Mouse (Mus musculus): ENCODE measurements around the gene Nt5c3b. TPM values are rescaled to one million over a fixed set of nuclear protein-coding genes. Genes with fewer than 3 reads are reported as not detected.

Nt5c3b gene
- 119 and 121 TPM in 2 replicates for polyA plus RNA-seq (2015; fragmentation: Nextera tagmentation; extraction: Ambion mirVana)

DNA sequence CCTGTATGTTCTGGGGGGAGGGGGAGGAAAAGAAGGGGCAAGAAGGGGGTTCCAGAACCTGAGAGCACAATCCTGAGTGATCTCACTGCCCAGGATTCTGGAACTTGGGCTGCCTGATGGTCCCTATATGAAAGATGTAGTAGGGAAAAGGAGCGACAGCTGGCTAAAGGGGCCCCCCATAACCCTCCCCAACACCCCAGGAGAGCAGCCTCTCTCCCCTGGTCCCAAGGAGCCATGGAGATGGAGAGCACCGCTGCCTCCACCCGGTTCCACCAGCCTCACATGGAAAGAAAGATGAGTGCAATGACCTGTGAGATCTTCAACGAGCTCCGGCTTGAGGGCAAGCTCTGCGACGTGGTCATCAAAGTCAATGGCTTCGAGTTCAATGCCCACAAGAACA lies at the start of gene Nt5c3b, which contains the start of gene Klhl10:
Gene Nt5c3b (minus strand): TSS at position 12 of the 400 bp plus-strand sequence.
Gene Klhl10 (plus strand): TSS at position 121 of the 400 bp plus-strand sequence.
- H3K9me3 ChIP-seq (replicated peaks): no peaks in the 10 kb centered on the region
- H3K27ac ChIP-seq: peak within 1 kb of the TSS; percentile 52
- H3K27me3 ChIP-seq: no peaks in the 10 kb centered on the region
- peak within 1 kb of the TSS; percentile 89 for H3K9ac ChIP-seq
- WGBS: 55% methylated on average over 8 of the region's 8 CpGs
- no peak for ATAC-seq (replicated peaks; ENCODE audit: low FRiP score)
- peaks cover 29% of the 10 kb centered on the region for H3K36me3 ChIP-seq
- peak within 1 kb of the TSS; percentile 88 for H3K4me3 ChIP-seq (replicated peaks)
- H3K4me2 ChIP-seq: peak within 1 kb of the TSS; percentile 84
- H3K4me1 ChIP-seq: peaks cover 37% of the 10 kb centered on the region

DNA sequence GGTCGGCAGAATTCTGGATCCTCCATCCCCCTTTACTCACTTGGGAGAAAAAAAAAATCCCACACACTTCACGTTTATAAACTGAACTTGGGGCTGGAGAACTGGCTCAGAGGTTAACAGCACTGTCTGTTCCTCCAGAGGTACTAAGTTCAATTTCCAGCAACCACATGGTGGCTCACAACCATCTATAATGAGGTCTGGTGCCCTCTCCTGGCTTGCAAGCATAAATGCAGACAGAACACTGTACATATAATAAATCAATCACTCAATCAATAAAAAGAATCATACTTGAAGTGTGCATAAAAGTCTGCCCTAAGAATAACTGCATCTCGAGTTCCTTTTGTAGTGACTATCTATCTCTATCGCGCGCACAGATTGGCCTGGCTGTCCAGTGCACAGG lies 49.3 kb upstream of the Nt5c3b start:
- no peak overlapping the region for H3K4me2 ChIP-seq
- peaks cover 96% of the 10 kb centered on the region for H3K36me3 ChIP-seq
- H3K4me1 ChIP-seq: no peaks in the 10 kb centered on the region
- no peak overlapping the region for H3K9ac ChIP-seq
- WGBS: 92% methylated on average over 6 of the region's 6 CpGs
- ATAC-seq (replicated peaks; ENCODE audit: low FRiP score): no peak
- no peak overlapping the region for H3K27ac ChIP-seq
- no peaks in the 10 kb centered on the region for H3K9me3 ChIP-seq (replicated peaks)
- no peak overlapping the region for H3K4me3 ChIP-seq (replicated peaks)
- no peaks in the 10 kb centered on the region for H3K27me3 ChIP-seq

DNA sequence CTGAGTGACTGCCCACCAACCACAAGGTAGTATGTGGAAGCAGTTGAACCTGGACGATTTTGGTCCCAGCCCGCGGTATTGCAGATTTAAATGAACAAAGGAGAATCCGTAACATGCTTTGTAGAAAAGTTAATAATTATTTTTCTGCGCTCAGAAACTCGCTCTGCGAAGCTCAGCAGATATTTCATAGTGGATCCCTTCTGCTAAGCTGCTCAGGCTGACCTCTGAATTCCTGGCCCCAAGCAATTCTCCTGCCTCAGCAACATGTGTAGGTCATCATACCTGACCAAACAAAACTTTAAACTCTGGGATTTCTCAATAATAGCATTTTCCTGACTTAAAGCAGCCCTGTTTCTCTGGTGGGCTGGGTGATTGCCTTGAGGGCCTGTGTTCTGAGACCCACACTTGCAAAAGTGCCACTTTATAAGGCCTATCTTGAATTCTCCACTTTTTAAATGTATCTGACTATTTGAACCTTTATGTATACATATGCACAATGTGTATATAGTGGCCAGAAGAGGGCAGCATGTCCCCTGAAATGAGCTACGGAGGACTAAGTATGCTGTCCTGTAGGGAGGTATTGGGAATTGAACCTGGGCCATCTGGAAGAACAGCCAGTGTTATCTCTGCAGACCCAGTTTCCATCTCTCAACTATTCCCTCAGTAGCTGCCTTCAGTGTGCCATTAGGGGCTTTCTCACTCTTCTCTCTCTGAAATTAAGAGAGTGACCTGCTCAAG lies 44.4 kb upstream of the Nt5c3b start:
- no peak overlapping the region for H3K4me2 ChIP-seq
- H3K9ac ChIP-seq: no peak overlapping the region
- no peak for ATAC-seq (replicated peaks; ENCODE audit: low FRiP score)
- no peaks in the 10 kb centered on the region for H3K9me3 ChIP-seq (replicated peaks)
- peaks cover 98% of the 10 kb centered on the region for H3K36me3 ChIP-seq
- no peaks in the 10 kb centered on the region for H3K4me1 ChIP-seq
- H3K27ac ChIP-seq: no peak overlapping the region
- WGBS: 82% methylated on average over 8 of the region's 8 CpGs
- H3K27me3 ChIP-seq: no peaks in the 10 kb centered on the region
- H3K4me3 ChIP-seq (replicated peaks): no peak overlapping the region

DNA sequence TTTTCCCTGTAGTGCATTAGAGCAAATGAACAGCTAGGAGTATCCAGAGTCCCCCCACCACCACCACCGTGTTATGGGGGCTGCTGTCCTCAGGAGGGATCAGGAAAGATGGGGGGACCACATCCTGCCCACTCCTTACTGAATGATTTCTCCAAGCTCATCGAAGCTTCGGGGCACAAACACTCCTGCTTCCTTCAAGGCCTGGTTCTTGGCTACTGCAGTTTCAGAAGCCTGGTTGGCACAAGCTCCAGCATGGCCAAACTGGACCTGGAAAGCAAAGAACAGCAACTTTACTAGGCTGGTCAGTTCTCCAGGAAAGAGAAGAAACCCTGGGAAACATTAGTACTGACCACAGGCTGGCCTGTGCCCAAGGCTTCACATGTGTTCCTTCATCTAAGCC lies 42.9 kb upstream of the Nt5c3b start:
- no peaks in the 10 kb centered on the region for H3K9me3 ChIP-seq (replicated peaks)
- 97% methylated on average over 3 of the region's 3 CpGs for WGBS
- no peak for ATAC-seq (replicated peaks; ENCODE audit: low FRiP score)
- peaks cover 98% of the 10 kb centered on the region for H3K36me3 ChIP-seq
- no peak overlapping the region for H3K27ac ChIP-seq
- no peak overlapping the region for H3K4me3 ChIP-seq (replicated peaks)
- no peak overlapping the region for H3K9ac ChIP-seq
- H3K4me1 ChIP-seq: no peaks in the 10 kb centered on the region
- no peaks in the 10 kb centered on the region for H3K27me3 ChIP-seq
- H3K4me2 ChIP-seq: no peak overlapping the region

DNA sequence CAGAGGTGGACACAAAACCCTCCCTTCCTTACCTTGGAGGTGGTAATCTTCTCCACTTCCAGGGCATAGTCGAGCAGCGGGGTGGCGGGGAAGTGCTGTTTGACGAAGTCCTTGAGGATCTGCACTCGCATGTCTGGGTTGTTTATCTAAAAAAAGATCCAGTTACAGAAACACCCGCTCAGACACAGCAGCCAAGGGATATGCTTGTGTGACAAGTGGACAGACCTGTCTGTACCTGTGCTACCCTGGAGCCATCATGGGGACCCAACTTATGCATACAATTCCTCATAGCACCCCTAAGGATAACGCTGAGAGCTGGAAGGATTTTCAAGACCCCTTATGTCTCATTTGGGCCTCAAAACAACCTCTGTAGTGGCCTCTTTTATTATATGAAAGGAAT lies 37.5 kb upstream of the Nt5c3b start:
- H3K4me3 ChIP-seq (replicated peaks): no peak overlapping the region
- no peaks in the 10 kb centered on the region for H3K4me1 ChIP-seq
- H3K9ac ChIP-seq: no peak overlapping the region
- H3K27ac ChIP-seq: no peak overlapping the region
- H3K27me3 ChIP-seq: no peaks in the 10 kb centered on the region
- H3K4me2 ChIP-seq: no peak overlapping the region
- H3K36me3 ChIP-seq: peaks cover 83% of the 10 kb centered on the region
- H3K9me3 ChIP-seq (replicated peaks): no peaks in the 10 kb centered on the region
- 67% methylated on average over 7 of the region's 7 CpGs for WGBS
- ATAC-seq (replicated peaks; ENCODE audit: low FRiP score): no peak

DNA sequence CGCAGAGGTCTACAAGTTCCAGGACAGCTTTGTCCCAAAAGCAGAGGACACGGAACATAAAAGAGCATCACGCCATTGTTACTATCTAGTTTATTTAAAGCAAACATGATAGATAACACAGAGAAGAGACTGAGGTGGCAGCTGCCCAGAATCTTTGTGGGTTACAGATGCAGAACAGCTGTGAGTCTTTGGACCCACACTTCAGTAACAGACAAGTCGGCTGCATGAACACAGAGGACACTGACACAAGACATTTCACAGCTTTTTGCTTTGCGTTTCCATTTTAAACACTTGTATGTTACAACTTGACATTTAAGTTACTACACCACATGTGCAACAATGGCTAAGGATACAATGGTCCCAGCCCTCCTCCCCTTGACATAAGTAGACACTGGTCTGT lies 34.7 kb upstream of the Nt5c3b start:
- Histone ChIP-seq H3K9ac (no peak overlapping the region), H3K27ac (no peak overlapping the region), H3K4me2 (no peak overlapping the region), H3K9me3 (replicated peaks) (no peaks in the 10 kb centered on the region), H3K4me3 (replicated peaks) (no peak overlapping the region), H3K27me3 (no peaks in the 10 kb centered on the region), H3K4me1 (peaks cover 8% of the 10 kb centered on the region), H3K36me3 (peaks cover 54% of the 10 kb centered on the region)
- WGBS: 92% methylated on average over 5 of the region's 5 CpGs
- no peak for ATAC-seq (replicated peaks; ENCODE audit: low FRiP score)

DNA sequence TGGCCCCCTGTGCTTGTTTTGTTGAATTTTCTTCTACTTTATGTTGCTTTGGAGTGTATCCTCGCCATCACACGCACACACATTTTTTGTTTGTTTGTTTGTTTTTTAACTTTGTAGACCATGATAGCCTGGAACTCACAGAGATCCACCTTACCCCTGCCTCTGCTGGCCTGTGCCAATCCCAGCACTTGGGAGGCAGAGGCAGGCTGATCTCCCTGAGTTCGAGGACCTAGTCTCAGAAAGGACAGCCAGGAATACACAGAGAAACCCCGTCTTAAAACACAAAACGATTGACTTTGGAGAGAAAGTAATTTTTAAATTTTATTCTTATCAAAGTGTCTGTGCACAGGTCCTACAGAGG lies 31.3 kb upstream of the Nt5c3b start:
- Histone ChIP-seq H3K27me3 (no peaks in the 10 kb centered on the region), H3K9ac (no peak overlapping the region), H3K4me1 (peaks cover 24% of the 10 kb centered on the region), H3K9me3 (replicated peaks) (no peaks in the 10 kb centered on the region), H3K27ac (peak overlapping the region; percentile 82), H3K4me3 (replicated peaks) (peak overlapping the region; percentile 98), H3K4me2 (peak overlapping the region; percentile 94), H3K36me3 (peaks cover 30% of the 10 kb centered on the region)
- 36% methylated on average over 5 of the region's 5 CpGs for WGBS
- ATAC-seq (replicated peaks; ENCODE audit: low FRiP score): peak; percentile 44; the same call in 1 of the 2 replicates

DNA sequence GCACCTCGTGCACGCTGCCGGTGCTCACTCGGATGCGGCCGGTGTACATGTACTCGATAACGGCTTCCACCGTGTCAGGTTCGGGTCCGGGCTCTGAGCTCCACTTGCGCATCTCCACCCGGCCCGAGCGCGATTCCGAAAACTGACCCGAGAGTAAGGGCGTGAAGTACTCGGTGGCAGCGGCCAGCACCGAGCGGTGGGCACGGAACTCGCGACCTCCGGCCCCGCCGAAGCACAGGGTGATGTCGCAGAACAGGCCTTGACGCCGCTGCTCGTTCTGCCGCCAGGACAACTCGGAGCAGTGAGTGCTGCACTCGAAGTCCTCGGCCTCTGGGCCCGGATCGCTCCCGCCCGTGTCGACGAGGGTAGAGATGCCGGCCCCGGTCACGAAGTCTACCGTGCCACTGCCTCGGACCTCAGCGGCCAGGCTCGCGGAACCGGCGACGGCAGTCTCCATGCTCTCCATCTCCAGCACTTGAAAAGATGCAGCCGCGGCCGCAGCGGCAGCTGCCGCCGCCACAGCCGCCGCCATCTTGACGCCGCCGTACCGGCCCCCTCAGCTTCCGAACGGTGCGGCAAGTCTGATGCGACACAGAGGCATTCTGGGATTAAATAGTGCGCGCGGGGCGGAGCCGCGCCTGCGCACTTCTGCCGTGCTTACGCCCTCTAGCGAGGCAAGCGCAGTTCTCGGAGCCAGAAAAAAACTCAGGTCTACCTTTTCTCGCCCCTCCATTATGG lies 30.8 kb upstream of the Nt5c3b start, which contains the start of gene Klhl11:
Gene Klhl11 (minus strand): TSS at position 545 of the 738 bp plus-strand sequence.
- Histone ChIP-seq H3K9ac (peak within 1 kb of the TSS; percentile 94), H3K4me2 (peak within 1 kb of the TSS; percentile 94), H3K4me1 (peaks cover 24% of the 10 kb centered on the region), H3K4me3 (replicated peaks) (peak within 1 kb of the TSS; percentile 98), H3K9me3 (replicated peaks) (no peaks in the 10 kb centered on the region), H3K36me3 (peaks cover 31% of the 10 kb centered on the region), H3K27me3 (no peaks in the 10 kb centered on the region), H3K27ac (peak within 1 kb of the TSS; percentile 82)
- WGBS: under 1% methylated on average over 83 of the region's 83 CpGs
- ATAC-seq (replicated peaks; ENCODE audit: low FRiP score): peak; percentile 93

DNA sequence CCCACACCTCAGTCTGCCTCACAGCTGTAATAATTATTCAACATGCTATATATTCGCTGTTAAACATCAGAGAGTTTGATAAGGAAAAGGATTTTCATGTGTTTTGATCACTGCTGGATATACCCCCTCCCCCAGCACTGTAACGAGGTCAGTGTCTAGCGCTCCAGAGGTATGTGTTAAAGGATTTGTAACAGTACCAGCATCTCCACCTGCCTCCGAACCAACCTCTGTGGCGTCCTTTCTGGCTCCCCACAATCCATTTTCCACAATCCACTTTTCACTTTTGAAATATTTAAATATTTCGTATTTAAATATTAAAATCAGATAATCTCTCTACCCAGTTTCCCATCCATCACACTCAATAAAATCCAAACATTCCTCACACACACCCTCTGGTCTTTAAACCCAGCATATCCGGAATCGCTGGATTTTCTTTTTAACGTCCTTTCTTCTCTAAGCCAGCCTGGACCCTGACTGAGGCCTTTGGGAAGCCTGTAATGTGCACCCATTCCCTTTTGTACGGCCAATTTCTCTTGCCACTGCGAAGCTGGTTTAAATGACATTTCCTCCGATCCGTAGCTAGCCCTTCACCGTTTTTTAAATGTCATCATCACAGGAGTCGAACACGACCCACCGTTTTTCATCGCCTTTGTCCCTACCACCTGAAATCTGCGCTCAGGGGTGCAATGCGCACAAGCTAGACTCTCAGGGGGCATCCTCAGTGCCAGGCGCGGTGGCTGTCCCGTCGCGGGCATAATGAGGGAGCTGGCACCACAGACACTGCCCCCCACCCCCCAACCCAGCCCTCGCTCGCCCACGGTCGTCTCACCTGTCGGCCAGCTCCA lies 30.0 kb upstream of the Nt5c3b start:
- H3K27me3 ChIP-seq: no peaks in the 10 kb centered on the region
- H3K9me3 ChIP-seq (replicated peaks): no peaks in the 10 kb centered on the region
- H3K4me2 ChIP-seq: peak overlapping the region; percentile 94
- H3K4me3 ChIP-seq (replicated peaks): peak overlapping the region; percentile 98
- H3K36me3 ChIP-seq: peaks cover 30% of the 10 kb centered on the region
- WGBS: 4% methylated on average over 30 of the region's 30 CpGs
- peak overlapping the region; percentile 82; the same call in 1 of the 2 replicates for H3K27ac ChIP-seq
- H3K4me1 ChIP-seq: peaks cover 24% of the 10 kb centered on the region
- ATAC-seq (replicated peaks; ENCODE audit: low FRiP score): no peak
- H3K9ac ChIP-seq: peak overlapping the region; percentile 94

DNA sequence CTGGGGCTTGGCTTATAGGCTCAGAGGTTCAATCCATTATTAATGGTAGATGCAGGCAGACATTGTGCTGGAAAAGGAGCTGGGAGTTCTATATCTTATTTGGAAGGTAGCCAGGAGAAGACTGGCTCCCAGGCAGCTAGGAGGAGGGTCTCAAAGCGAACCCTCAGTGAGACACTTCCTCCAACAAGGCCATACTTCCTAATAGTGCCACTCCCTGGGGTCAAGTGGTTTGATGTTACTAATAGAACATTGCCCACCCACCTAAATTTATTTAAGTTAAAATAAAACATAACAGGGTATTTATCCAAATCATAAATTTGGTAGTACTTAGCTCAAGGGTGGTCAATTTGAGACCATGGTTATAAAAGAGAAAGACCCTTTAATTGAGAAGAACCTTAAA lies 24.2 kb upstream of the Nt5c3b start:
- Histone ChIP-seq H3K9ac (no peak overlapping the region), H3K9me3 (replicated peaks) (no peaks in the 10 kb centered on the region), H3K27me3 (no peaks in the 10 kb centered on the region), H3K4me3 (replicated peaks) (no peak overlapping the region), H3K36me3 (peaks cover 49% of the 10 kb centered on the region), H3K27ac (no peak overlapping the region), H3K4me2 (no peak overlapping the region), H3K4me1 (peaks cover 15% of the 10 kb centered on the region)
- no peak for ATAC-seq (replicated peaks; ENCODE audit: low FRiP score)
- WGBS: 80% methylated on average over 1 of the region's 1 CpGs

DNA sequence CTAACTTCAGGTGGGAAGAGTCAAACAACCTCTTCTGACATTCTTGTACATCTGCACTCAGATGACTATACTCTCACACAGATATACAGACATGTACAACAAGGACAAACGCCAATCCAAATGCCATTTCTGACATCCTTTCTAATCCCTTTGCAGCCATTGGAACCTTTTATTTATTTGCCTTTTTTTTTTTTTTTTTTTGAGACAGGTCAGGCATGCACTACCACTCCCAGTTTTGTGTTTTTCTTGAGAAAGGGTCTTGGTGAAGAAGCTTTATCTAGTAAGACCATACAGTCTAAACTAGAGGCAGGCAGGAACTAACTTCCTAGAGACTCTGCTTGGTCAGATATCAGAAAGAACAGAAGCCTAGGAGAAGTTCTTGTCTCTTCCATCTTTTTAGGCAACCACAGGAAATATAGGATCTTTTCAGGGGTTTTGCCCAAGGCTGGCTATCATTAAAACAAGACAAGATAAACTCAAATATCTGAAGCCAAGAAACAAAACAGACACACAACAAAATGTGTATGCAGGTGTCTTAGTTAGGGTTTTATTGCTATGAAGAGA lies 23.7 kb upstream of the Nt5c3b start:
- no peak overlapping the region for H3K4me3 ChIP-seq (replicated peaks)

More for the DNA sequence above, 23.7 kb upstream of the Nt5c3b start:
- 97% methylated on average over 1 of the region's 1 CpGs for WGBS
- H3K9ac ChIP-seq: no peak overlapping the region
- H3K9me3 ChIP-seq (replicated peaks): no peaks in the 10 kb centered on the region
- H3K36me3 ChIP-seq: peaks cover 53% of the 10 kb centered on the region
- H3K27me3 ChIP-seq: no peaks in the 10 kb centered on the region
- ATAC-seq (replicated peaks; ENCODE audit: low FRiP score): no peak
- no peak overlapping the region for H3K4me2 ChIP-seq
- H3K4me1 ChIP-seq: peaks cover 10% of the 10 kb centered on the region; the same call in 1 of the 2 replicates
- no peak overlapping the region for H3K27ac ChIP-seq

Data from kidney, embryonic 15.5 days (tissue).